Mouse (Mus musculus) lung, postnatal 10 days (tissue): ENCODE results near the gene Hoxb4.

Experiments used
- DNase-seq: peaks from one replicate; pipeline ENCODE4 v3.0.0; 2021

The Hoxb4 gene

DNA sequence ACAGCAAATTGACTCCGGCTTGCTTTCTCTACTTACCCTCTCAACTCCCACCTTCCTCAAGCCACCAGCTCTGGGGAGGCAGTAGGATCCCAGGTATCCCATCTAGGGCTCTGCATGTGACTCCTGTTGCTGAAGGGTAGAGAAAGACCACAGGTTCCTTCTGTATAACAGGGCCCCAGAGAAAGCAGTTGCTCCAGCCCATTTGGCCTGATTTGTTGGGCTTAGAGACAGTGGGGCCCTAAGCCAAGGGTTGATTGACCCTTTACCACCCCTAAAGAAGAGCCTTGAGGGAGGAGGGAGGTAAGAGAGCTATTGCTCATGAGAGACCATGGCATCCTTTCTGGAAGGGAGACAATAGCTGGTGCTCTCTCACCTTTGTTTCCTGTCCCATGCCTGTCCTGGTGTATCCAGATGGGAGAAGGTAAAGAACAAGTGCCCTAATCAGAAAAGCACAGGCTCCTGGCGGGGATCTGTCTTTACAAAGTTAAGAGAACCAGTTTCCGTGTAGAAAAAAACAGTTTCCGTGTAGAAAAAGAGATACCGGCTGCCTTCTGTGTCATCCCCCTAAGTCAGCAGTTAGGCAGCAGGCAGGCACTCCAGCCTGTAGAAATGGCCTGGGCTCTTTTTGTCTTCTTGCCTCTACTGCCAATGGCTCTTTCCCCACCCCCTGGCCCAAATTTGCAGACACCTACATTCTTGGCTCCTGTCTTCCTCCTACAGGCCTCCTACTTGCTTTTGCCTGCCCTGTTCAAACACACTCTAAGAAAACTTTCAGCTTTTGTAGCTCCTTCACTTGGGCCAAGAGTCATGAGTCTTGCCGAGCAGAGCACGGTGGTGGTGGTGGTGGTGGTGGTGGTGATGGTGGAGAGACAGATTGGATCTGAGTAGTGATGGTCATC lies 21.1 kb downstream of the Hoxb4 start:
- peak; percentile 55 for DNase-seq

DNA sequence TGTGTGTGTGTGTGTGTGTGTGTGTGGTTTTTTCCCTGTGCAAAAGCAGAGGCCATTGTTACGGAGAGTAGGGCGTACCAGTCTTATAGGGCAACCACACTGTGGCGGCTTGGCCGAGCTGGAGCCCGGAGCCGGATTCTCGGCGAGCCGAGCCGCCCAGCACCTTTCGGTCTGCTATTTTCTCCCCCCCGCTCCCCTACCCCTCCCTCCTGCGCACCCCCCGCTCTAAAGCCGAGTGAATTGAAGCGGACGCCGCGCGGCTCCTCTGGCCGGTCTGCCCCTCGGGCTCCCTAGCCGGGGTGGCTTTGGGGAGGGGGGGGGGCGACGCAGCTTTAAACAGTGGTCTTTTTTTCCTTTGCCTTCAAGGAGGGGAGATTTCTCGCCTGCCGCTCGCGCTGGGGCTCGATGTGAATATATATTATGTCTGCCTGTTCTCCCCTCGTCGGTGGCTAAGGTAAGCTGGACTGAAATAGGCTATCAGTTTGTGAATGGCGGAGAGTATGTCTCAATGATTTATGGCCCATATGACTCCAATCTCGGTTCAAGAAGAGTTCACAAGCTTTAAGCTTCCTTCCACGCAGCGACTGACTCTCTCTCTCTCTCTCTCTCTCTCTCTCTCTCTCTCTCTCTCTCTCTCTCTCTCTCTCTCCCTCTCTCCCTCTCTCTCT lies 22.8 kb downstream of the Hoxb4 start:
- peak; percentile 53 for DNase-seq

DNA sequence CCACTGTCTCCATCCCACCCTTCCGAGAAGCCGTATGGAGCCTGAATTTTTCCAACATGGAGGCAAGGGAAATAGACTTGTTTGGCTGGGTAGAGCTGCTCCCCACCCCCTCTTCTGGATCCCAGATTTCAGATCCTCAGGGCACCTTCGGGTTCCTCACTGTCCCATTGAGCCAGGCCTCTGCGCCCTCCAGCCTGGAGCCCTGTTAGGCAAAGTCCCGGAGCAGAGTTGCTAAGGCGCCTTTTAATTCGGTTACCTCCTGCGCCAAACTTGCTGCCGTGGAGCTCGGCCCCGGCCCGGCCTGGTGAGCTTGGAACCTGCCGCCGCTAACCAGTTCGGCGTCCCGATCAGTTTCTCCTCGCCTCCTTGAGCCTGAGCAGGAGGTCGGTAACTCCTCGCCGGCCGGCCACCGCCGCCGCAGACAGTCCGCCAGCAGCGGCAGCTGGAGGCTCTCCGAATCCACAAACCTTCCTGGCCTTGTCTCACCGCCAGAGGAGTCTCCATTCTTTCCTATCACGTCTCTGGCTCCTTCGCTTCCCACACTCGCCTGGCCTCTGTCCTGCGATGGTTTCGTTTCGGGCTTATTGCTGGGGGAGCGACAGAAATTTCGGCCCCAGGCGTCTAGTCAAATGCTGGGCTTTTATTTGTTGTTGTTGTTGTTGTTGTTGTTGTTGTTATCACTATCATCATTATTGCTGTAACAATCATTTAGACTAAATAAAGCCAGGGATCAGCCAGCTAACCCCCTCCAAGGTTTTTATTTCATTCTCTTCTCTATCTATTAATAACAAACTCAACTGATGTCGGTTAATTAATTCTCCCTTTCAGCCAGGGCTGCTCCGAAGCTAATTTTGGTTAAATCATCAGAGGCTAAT lies 23.9 kb downstream of the Hoxb4 start:
- DNase-seq: peak; percentile 73

DNA sequence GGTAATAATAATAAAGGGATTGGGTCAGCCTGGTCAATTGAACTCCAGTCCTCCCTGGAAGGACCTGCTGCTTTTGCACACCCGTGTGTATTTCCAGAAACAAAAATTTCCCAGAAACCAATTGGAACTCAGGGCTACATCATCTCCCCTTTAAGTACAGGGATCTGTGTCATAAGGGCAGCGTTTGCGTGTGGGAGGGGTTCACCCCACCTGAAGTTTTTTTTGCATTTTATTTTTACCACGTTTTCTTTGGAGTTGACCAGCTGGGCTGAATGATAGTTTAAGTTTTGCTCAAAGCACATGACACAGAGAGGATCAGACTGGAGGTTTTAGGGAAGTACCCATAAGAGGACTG lies 24.5 kb downstream of the Hoxb4 start:
- no peak for DNase-seq

DNA sequence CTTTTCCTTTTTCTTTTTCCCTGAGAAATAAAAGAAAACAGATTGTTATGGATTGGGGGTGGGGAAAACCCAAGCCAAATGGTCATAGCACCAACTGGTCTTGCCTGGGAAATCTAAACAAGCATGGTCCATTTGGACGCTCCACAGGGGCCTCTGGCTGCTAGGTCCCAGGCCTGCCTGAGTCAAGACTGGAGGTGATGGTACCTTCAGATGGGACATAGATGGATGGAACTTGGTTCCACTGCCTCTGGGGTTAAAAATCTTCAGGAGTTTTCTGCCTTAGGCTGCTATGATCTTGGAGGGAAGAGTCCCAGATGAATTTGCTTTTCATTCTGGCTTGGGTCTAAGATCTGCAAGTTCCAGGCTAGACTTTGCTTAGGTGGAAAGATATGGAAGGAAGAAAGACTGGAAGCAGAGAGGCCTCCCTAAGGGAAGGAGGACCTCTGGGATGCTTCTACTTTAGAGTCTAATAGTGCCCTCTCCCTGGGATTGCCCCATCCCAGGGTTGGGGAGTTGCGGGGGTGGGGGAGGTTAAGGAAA lies 25.2 kb downstream of the Hoxb4 start:
- peak; percentile 39 for DNase-seq

DNA sequence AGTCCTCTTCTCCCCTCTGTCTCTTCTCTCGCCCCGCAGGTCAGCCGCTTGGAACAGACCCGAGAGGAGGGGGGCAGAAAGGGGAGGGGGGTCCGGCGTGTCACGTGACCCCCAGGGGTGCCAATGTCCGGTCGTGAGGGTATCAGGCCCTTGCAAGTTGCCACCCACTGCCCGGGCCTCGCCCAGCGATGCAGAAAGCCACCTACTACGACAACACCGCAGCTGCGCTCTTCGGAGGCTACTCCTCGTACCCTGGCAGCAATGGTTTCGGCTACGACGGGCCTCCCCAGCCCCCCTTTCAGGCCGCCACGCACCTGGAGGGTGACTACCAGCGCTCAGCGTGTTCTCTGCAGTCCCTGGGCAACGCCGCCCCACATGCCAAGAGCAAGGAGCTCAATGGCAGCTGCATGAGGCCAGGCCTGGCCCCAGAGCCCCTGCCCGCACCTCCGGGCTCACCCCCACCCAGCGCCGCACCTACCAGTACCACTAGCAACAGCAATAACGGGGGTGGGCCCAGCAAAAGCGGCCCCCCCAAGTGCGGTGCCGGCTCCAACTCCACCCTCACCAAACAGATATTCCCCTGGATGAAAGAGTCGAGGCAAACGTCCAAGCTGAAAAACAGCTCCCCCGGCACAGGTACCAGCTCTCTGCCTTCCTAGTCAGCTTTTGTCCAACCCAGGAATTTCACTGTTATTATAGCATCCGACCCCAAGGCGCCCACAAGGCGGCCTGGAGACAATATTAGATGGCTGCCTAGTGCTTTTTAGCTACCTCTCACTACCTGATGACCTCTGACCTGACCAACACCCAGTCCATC lies 26.2 kb downstream of the Hoxb4 start:
- DNase-seq: peak; percentile 42

DNA sequence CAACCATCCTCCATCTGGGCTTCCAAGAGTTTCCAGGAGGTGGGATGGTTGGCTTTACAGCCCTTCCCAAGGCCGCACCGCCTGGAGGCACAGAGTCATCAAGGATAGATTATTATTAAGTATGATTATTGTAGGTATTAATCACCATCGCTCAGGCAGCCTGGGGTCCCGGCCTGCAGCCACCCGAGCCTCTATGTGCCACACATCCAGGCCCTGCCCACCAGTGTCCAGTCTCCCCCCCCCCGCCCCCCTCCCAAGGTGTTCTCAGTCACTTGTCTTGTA lies 26.8 kb downstream of the Hoxb4 start:
- DNase-seq: no peak

DNA sequence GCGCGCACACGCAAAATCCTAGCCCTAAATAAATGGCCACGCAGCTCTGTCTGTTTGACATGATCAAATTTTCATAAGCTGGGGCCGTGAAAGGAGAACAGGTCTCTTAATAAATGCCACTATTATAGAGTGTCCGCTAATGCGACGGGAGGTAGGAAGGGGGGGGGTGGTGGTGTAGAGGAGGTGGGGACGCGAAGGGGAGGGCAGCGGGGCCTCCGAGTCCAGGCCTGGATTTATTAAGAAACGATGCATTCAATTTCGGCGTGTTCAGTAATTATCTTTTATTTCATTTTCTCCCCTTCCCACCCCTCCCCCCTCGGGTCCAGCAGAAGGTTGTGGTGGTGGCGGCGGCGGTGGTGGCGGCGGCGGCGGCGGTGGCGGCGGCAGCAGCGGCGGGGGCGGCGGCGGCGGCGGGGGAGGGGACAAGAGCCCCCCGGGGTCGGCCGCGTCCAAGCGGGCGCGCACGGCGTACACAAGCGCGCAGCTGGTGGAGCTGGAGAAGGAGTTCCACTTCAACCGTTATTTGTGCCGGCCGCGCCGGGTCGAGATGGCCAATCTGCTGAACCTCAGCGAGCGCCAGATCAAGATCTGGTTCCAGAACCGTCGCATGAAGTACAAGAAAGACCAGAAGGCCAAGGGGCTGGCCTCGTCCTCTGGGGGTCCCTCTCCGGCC lies 27.3 kb downstream of the Hoxb4 start:
- DNase-seq: peak; percentile 45

DNA sequence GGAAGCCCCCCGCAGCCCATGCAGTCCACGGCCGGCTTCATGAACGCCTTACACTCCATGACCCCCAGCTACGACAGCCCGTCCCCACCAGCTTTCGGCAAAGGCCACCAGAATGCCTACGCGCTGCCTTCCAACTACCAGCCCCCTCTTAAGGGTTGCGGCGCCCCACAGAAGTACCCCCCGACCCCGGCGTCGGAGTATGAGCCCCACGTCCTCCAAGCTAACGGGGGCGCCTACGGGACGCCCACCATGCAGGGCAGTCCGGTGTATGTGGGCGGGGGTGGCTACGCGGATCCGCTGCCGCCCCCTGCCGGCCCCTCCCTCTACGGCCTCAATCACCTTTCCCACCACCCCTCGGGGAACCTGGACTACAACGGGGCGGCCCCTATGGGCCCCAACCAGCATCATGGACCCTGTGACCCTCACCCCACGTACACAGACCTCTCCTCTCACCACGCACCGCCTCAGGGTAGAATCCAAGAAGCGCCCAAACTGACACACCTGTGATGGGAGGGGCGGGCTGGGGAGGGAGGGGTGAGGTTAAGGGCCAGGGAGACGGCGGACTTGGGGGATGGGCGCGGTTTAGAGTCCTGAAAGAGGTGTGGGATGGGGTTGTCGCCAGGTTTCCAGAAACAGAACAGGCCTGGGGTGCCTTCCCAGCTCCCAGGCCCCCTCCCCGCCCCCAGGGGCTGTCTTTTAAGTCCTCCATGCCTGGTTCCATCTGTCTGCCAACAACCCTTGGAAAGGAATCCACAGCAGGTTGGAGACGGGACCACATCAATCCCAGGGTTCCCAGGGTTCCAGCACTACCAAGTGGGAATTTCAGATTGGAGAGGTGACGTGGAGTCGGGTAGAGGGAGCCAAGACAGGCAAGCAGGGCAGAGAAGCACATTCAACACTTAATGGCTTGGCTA lies 28.1 kb downstream of the Hoxb4 start:
- peak; percentile 48 for DNase-seq

DNA sequence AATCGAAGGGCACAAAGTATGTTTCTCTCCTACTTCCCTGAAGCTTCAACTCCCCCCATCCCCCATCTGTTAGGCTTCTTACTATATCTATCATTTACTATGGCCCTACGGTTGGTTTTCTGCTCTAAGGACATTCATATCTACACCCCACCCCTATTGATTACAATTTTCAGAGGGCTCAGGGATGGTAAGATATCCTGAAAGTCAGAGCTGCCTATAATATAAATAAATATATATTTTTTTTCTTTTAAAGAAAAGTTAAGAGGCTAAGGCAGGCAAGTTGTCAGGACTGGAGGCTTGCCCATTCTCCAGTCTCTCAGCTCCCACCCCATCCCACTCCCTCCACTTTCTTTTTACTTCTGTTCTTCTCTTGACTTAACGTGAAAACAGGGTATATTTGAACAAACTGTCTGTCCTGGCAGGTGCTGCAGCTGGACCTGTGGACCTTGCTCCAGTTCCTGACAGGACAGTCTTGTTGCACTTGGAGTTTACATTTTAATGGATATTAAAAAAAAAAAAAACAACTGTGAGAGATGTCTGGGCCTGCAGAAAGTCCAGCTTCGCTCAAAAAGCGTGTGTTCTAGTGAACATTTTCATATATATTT lies 29.0 kb downstream of the Hoxb4 start:
- no peak for DNase-seq

DNA sequence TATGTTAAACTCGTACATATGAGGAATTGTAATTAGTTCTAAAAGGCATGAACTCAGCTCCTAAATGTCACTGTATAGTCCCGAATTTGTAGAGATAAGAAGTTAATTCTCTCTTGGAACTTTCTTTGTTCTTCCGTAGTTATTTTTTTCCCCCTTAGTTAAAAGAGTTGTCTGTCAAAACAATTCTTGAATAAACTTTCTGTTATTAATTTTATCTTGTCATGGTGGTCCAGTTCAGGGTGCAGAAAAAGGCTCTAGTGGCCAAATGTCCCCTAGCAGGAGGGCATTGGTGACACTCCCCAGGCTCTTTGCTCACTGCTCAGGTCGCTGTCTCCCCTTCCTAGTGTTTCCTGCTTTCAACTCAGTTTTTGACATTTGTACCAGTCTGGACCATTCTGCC lies 29.6 kb downstream of the Hoxb4 start:
- peak; percentile 35 for DNase-seq

DNA sequence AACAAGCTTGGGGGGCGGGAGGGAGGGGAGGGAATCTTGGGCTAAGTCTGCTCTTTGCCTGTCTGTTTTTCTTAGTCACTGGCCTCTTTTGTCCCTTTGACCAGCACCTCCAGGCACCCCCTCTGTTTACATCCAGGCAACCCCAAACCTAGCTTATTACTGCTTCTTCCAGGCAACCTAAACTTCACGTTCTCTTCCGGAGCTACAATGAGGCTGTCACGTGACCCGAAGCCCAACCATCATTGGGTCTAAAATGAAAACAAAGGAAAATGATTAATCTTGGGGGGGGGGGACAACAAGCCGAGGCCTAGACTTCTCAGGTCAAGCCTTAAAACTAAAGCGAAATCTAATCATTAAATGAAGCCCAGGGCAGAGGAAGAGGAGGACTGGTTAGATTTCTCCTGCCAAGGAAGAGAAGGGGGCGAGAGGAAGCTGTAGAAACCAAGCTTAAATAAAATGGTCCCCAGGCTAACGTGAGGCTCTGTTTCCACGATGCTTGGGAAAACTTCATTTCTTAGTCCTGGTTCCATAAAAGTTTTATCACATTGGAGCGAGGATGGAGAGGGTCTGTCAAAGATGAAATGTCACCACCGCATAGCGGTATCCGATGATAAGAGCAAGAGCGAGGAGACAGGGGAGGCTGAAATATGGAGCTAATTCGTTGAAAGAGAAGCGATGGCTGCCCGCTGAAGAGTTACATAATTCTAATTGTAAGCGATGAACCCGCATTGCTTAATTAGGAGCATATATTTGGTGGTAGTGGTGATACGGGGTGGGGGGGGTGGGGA lies 30.3 kb downstream of the Hoxb4 start:
- peak; percentile 77 for DNase-seq

DNA sequence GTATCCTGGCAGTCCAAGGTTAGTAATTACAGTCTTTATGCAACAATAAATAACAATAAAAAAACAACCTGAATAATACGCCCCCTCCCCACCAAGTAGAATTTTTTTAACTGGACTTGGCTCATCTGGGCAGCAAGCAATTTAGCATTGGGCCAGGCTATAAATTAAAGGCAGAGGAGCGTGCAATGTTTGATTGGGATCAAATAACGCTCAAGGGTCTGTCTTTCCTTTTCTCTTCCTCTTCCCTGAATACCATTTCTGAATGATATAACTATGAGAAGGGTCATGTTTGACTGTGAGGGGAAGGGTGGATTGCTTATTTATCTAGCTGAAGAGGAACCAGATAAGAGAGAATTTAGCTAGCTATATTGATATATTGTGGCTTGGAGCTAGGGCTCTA lies 30.9 kb downstream of the Hoxb4 start:
- no peak for DNase-seq

DNA sequence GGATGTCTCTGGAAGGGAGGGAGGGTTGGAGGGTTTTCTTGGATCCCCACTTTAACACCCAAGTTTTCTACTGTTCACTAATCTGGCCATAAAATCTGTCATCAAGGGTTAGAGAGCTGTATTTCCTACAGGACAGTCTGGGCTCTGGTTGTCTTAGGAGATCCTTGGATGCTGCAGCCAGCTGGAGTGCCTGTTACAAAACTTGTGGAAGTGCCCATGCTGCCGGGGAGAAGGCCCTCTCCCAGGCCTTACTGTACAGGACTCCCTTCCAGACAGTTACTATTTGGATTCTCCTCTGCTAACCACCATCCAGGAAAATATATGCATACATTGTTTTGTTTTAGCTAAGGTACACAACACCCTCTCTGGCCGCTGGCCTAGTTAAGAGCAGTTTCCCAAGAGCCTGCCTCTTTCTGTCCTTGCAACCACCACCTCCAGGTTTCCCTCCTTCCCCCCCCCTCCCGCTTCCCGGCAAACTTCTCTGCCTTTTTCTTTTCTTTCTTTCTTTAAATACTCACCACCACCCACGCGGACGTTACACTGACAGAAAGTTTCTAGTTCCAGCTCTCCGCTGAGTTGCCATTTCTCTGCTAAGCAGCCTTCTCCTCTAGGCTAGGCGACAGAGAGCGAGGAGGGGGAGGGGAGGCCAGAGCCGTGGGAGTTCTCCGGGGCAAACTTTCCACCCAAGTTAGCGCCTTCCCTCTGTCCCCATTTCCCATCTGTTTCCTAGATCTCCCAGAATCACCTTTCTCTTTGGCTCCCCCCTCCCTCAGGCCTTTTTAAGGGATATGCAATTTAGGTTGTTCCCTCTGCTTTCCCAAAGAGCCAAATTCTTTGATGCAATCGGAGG lies 31.6 kb downstream of the Hoxb4 start:
- peak; percentile 65 for DNase-seq

DNA sequence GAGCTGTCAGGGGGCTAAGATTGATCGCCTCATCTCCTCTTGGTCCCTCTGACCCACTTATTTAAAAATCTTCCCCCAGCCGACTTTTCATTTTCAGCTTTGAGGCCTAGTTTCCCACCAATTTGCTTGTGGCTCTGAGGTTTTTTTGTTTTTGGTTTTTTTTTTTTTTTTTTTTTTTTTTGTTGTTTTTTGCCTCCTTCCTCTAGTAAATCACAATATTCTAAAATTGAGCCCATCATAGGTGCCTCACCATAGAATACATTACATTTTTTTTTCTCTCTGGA lies 32.2 kb downstream of the Hoxb4 start, which contains the start of gene Hoxb2:
TSS of gene Hoxb2 (plus strand) at position 185 of the 284 bp plus-strand sequence.
- no peak for DNase-seq

DNA sequence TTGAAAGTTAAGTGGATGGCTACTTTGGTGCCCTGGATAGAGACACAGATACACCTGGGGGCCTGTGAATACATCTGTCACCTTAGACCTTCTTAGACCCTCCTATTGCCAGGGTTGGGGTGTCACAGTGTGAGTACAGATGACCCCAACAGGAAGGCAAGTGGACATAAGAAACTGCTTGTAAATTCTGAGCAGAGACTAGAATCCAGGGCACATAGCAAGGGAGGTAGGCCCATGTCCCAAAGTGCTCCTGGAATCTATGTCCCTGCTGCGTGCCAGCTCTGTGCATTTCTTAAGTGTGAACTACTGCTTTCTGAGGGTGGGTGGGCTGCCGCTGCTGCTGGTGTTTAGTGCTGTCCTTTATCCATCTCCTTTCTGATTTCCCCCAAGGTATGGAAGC lies 32.7 kb downstream of the Hoxb4 start:
- DNase-seq: no peak

DNA sequence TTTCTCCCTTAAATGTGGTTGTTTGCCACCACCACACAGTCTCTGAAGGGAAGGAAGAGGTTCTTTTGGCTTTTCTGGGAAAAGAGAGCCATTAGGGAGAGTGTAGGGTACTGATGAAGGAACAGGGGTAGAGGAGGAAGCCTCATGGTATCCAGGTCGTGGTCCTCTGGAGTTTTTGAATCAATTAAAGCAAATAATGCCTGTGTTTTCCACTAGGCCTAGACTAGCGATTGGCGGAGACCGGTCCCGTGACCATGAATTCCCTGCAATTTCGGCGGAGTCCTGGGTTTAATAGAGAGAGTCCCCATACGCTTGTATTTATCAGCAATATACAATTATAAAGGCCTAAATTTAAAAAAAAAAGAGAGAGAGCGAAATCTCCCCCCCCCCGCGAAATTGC lies 33.2 kb downstream of the Hoxb4 start:
- peak; percentile 47 for DNase-seq

DNA sequence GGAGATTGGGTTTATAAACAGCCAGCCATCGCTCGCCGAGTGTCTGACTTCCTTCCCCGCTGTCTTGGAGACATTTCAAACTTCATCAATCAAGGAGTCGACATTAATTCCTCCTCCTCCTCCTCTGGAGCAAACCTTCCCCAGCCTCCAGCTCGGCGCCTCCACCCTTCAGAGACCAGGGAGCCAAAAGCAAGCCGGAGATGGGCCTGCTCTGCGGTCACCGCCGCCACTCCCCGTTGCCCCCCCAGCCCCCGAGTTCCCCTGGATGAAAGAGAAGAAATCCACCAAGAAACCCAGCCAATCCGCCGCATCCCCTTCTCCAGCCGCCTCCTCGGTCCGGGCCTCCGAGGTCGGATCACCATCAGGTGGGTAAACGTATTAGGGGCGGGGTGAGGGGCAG lies 33.8 kb downstream of the Hoxb4 start:
- peak; percentile 88 for DNase-seq
